Mouse (Mus musculus) layer of hippocampus, adult 8-10 months (tissue): ENCODE data around the gene Polm. TPM values are rescaled to one million over a fixed set of nuclear protein-coding genes. Genes with fewer than 3 reads are reported as not detected.

Experiments
- total RNA-seq, 4 experiments: library from RNA; stranded (reverse); gene quantifications; 2 replicates each; pipeline ENCODE4 v1.2.4; 2022

Gene Polm
- total RNA-seq, 4 experiments from 2014 or later, result 9.2 to 17.6 (median 14.7) TPM

Other genes with a start within 250 kb of the Polm start
- gene Mrps24, start 122.3 kb downstream of the Polm start, total RNA-seq, result 10 to 100 TPM; 52.7 to 65.7 (median 61.7) TPM
- gene Urgcp, start 75.6 kb downstream of the Polm start, total RNA-seq, result 10 to 100 TPM; 72.1 to 78.9 (median 73.4) TPM
- gene Dbnl, start 49.5 kb downstream of the Polm start, total RNA-seq, result 10 to 100 TPM; 69.6 to 80.5 (median 78.1) TPM
- gene Pgam2, start 34.3 kb downstream of the Polm start, total RNA-seq, result 10 to 100 TPM; 10.6 to 18.9 (median 13.0) TPM
- gene Aebp1, start 23.9 kb upstream of the Polm start, total RNA-seq, result 10 to 100 TPM; 12.3 to 25.9 (median 19.4) TPM
- 10 to 100 TPM; 22.9 to 30.8 (median 25.1) TPM for gene Pold2, start 40.3 kb upstream of the Polm start, total RNA-seq
- gene Myl7, start 60.8 kb upstream of the Polm start, total RNA-seq, result not detected
- gene Gck, start 112.1 kb upstream of the Polm start, total RNA-seq, result 1 to 10 TPM; 2.6 to 3.7 (median 3.5) TPM
- gene Ykt6, start 117.7 kb upstream of the Polm start, total RNA-seq, result 10 to 100 TPM; 69.3 to 77.7 (median 72.5) TPM
- gene Camk2b, start 228.3 kb upstream of the Polm start, total RNA-seq, result 1,000 to 10,000 TPM in 2 of 4 experiments, 100 to 1,000 TPM in 2; 958 to 1,016 (median 997) TPM